Mouse (Mus musculus): ENCODE measurements around the gene Pde4b.

The Pde4b gene

DNA sequence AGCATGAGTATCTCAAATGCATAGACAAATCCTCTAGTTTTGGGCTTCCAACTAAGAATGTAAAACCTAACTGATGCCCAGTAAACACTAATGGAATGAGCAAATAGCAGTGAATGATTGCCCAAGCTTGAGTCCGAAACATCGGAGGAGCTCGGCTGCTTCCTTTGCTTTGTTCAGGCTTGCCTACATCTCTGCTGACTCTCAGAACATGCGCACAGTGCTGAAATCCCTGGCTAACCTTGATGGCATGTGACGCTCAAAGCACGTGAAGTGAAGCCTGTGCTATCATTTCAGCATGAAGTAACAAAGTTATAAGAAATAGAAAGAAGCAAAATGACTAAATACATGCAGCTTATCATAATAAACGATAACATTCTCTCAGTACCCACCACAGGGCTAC lies 425.6 kb downstream of the Pde4b start:
- DNase-seq = no peak

DNA sequence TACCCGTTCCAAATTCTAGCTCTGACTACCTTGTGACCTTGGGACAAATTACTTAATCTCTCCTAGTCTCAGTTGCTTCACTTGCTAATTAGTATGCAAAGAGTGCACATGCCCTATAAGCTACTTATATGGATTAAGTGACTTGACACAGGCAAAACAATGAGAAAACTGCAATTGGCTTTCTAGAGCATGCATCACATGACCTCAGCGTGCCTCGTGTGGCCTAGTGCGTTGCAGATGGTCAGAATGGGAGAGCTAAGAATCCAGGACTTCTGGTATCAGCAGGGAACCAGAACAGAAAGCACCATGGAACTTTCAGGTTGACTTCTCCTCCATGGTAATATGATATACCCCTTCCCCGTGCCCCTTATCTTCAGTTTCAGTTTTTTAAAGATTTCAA lies 426.2 kb downstream of the Pde4b start:
- no peak for DNase-seq

DNA sequence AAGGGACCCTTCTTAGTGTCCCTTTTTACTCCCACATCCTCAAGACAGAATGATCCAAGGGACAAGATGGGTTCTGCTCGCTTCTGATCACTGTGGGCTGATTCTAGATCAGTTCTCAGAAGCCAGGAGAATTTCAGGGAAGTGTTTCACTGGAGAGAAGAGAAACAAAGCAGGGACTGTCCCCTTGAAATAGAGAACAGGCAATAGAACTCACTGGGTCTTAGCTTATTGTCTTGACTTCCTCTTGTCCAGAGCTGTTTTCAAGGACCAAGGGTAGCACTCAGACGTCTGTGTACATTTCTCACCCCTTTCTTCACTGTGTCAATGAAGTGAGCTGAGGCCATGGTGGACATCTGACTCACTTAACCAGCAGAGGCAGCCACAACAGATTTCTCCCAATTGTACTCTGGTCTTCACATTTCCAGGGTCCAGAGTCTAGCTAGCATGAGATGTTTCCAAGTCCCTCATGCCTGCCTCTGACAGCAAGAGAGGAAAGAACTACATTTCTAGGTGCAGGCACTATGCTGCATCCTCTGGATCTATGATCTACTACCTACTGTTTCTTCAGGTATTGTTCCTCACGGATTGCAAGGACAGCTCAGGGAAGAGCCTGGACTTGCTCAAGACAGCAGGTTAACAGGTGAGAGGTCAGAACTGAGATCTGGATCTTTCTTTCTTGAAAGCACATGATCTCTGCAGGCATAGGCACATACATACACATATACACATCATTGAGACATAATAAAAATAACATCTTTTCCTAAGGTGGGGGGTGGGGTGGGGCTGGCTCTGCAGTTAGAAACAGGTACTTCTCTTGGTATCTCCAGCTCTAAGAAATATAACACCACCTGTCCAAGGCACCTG lies 427.9 kb downstream of the Pde4b start:
- DNase-seq = peak in 1 of 2 experiments; percentile 43

DNA sequence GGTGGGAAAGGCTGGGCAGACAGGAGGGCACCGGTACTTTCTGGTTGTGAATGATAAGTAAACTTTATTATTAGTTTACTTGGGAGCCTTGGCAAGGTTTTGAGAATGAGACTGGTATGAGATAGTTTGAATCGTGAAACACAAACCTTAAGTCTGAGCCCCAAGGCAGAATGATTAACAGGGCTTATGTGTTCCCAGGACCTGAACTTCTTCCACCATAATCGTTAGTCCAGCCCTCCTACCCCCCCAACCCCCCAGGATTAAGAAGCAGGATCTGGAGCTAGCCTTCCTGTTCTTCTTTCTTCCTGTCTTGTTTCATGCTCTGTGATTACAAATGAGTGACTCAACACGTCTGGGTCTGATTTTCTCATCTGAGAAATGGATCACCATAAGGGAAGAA lies 429.1 kb downstream of the Pde4b start:
- no peak for DNase-seq

DNA sequence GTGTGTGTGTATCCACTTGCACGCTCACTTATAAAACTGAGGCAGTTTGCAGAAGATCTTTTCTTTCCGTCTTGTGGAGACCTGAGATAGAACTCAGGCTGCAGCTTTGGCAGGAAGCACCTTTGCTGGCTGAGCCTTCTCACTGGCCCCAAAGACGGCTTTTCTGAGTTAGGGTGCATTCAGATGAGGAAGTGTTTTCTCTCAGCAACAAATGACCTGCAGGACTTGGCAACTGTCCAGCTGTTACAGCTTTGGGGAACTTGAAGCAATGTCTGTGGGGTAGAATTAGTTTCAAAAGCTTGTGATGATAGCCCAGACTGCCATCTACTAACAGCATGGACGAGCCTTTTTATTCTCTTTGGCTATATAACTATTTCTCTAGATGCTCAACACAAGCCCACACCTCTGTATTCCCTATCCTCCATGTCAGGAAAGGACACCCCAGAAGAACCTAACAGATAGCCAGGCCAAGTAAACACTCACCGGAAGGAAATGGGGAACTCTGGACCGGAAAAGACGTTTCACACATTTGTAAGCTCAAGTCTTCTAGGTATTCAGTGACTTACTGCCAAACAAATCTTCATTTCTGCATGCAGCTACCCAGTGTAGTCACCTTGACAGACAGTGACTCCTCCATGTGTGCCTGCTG lies 429.8 kb downstream of the Pde4b start:
- peak; percentile 55 to 57 for DNase-seq

DNA sequence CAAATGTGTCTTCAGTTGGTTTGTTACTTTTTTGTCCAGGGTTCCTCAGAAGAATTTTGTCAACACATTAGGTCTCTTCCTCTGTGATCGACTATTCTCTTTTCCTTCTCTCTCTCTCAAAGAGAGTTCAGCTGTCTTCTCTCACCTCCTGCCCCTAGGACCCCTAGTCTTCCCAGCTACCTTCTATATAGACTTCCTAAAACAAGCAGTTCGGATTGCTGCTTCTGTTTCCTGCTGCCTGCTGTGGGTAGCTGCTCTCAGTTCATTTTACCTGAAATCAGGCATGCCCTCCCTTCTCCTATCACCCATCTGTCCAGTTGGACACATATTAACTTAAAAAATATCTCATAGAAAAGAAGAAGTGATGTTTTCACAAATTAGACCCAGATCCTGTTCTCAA lies 430.3 kb downstream of the Pde4b start:
- DNase-seq = no peak

DNA sequence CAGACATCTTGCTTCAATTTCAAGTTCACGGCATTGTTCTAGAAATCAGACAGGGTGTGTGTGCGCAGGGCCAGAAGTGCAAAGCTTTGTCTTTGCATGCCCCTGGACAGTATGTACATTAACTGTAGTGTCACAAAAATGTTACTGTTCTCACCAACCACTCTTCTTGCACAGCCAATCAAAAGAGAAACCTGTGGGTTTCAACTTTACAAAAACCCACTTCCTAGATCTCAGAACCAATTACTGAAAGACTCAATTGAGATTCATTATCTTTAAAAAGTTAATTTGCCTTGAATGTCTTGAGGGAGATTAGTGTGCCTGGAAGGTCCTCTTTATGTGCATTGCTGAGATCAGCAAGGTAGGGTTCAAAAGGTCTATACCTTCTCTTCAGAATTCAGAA lies 431.0 kb downstream of the Pde4b start:
- DNase-seq = no peak

DNA sequence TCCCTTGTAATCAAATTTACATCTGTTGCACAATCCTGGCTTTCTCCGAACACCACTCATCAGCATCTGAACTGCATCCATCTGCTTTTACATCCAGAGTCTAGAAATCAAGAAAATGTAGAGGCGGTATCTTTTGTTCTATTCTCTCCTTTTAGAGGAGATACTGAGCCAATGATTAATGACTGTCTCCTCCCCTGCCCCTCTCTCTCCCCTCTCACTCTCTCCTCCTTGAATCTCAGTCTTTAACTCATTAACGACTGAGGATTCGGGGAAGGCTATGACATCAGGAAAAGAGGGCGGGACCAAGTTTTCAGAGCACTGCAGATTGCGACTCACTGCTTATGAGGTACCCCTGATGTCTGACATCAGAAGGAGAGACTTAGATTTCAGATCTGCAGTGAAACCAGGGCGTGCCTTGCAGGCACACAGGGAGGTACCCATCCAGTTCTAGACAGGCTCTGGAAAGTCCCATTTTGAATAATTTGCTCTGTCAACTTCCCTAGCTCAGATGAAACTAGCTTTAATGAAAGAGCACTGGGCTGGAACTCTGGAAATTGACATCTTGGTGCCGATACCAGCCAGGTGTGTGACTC lies 433.4 kb downstream of the Pde4b start:
- DNase-seq = no peak

DNA sequence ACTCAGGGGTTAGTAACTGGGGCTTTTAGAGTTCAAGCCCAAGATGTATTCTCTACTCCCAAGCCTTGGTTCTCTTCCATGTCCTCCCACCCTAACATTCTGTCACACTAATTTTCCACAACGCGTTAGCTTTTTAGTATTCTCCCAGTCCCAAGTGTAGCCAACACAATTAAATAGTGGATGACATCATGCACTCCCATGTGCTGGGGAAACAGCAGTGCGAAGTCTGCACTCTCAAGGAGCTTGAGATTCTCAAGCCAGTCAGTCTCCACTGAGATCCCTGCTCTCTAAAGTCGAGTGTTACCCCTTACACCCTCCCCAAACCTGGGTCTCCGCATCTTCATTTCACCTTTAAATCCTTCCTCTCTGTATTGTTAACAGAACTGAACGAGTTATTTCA lies 434.1 kb downstream of the Pde4b start:
- DNase-seq = no peak

DNA sequence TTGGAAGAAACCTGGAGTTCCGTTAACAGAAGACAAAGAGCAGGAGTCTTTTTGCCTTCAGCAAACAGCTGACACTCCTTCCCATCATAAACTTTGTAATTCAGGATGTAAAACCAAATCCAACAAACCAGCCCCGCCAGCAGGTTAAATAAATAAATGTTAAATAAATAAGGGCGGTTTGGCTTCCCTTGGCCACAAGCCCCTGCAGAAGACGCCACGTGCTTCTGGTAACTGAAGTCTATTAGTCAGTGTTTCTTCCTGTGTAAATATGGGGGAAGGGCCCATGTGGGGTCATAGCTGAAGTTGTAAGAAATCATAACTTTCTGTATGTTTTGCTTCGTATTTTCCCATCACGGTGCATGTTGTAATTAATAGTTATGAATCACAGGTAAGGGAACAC lies 440.0 kb downstream of the Pde4b start:
- no peak for DNase-seq

DNA sequence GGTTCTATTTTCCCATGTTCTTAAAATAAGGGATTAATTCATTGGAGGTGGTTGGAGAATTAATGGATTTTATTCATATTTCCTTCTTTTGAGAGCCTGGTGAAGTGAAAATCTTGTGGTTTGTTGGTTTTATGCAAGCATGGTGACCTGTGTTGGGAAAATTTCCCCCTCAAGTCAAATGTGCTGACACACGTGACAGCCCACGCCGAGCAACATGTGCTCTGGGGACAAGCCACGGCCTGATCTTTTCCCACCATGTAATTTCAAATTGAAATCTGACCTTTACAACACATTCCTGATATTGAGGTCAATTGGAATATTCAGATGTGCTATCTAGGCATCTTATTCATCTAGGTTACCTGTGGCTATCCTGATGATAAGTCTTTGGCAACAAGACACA lies 443.5 kb downstream of the Pde4b start:
- no peak for DNase-seq

DNA sequence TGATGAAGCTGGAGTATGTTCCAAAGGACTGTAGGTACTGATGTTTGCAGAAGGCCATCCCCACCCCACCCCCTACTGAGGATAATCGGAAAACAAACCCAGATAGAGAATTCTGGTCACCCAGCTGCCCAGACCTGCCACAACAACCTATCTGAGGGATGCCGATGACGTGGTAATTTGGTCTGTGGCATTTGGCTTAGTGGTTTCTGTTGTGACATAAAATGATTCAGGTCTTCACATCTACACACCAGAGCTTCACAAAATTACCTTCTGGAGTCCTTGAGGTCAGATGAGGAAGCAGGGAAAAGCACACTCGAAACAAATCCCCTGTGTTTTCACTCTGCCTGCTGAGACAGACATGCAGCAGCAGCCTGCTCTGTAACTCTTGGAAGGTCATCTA lies 444.4 kb downstream of the Pde4b start:
- no peak for DNase-seq

DNA sequence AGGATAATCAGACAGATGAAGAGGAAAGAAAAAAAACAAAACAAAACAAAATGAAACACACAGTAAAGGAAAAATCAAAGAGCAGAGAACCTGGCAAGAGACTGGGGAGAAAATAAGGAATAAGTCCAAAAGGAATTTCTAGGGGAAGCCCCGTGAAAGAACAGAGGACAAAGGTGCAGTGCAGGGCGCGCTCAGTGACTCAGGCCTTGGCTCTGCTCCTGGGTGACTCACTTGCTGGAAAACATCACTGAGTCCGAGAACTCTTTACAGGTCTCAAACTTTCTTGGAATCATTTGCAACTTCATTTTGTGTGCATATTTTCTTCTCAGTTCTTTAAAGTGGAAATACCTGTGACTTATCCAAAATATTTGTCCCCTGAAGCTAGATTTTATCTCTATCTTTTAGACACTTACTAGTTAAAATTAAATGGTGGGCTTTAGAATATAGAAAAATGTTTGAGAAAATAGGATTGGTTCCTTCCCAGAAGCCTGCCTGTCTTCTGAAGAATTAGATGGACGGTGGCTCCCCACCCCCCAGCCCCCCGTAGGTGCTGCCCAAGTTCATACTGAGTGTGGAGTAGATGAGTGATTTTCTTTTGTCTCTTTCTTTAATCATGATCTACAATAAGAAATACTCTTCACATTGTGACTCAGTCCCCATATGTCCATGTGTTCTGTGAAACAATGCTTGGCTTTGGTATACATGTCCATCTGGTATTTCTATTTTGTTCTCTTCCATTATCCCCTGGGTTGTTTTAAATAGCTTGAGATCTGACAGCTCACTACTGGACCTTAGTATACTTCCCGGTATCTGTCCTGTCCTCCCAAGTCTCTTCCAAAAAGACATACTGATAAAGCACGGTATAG lies 446.1 kb downstream of the Pde4b start:
- DNase-seq = peak; percentile 61 to 77

DNA sequence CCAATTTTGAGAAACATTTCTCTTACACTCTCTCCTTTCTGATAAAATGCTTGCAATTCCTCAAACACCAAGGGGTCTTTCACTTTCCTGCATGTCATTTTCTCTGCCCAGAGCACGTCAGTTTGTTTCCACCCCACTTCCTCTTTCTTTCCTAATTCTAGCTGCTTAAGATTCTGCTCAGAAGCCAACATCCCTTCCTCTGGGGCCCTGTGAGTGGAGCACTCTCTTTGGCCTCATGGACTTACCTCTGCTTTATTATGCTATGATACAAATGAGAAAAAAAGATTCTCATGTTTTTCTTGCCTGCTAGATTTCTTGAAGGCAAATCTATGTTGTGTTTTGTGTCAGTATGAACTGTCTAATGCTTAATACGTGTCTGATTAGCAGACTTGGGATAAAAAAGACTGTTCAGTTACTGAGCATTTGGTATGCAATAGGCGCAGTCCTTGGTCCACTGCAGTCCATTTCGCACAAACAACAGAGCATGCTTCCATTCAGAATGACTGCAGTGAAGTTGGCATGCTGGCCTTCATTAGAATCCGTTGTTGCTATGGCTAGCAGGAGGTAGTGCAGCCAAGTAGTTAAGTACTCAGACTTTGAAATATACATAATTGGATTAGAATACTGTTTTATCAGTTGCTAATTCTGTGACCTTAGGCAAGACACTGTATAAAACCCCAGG lies 446.8 kb downstream of the Pde4b start:
- DNase-seq = no peak

DNA sequence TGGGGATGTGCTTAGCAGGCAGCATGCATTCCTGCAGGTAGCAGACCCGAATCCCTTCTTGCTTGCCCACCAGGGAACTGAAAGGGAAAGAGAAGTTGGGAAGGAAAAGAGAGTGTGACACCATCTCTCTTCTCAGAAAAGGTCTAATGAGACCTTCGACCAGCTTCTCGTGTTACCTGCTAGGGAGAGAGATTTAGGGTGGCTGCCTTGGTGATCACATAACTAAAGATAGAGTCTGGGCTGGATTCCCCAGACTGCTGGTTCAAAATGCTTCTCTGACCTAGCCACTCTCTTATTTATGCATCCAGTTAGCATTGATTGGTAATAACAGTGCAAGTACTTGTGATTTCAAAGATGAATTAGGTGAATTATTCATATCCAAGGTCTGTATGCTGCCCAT lies 448.5 kb downstream of the Pde4b start:
- no peak for DNase-seq

DNA sequence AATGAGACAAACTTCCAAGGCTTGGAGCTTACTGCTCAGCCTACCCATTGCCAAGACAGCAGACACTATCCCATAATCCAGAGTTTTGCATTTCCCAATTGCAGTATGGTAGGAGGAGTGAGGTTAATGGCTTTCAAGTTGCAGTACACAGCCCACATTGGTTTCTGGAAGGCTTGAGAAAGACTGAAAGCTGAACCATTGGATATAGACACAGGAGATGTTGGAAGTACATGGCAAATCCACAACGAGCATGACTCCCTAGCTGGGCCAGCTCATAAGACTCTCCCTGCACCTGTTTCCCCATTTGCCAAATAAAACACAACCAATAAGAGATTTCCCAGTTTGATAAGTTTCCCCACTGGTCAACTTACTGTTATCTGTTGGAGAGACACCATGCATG lies 450.9 kb downstream of the Pde4b start:
- DNase-seq = no peak

DNA sequence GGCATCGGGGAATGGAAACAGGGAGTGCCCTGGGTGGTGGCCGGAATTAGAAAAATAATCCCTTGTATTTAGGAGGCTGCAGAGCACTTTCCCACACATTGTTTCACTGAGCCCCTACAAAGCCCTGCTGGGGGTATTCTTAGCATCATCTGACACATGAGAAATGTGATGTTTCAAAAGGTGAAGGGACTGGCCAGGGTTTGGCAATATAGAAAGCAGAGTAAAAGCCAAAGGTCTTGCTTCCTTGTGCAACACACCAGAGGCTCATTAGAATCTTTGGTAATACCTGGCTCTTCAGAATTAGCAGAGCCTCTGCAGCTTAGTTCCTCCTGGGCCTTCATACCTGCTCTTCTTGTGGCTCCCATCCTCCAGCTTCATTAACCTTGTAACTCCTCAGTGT lies 451.4 kb downstream of the Pde4b start:
- no peak for DNase-seq

DNA sequence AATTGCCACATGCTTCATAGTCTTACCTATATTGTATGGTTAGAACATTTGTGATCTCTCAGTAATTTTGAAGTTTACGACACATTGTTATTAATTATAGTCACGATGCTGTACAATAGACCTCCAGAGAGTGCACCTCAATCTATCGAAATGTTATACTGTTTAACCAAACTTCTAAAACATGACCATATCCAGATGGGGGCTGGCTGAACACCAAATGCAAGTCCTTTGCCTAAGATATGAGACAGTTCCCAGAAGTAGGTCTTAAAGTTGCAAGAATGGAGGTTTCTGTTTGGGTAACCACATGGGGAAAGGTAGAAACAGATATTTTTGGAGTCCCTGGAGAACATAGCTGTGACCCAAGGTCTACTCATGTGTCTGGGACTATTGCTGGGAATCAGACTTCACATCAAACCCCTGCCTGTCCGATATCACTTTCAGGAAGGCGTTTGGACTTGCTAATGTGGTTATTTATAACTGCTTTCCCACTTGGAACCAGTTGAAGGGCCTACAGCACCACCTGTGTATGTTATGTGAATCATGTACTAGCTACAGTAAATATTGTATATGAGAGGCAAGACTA lies 452.3 kb downstream of the Pde4b start:
- DNase-seq = no peak

DNA sequence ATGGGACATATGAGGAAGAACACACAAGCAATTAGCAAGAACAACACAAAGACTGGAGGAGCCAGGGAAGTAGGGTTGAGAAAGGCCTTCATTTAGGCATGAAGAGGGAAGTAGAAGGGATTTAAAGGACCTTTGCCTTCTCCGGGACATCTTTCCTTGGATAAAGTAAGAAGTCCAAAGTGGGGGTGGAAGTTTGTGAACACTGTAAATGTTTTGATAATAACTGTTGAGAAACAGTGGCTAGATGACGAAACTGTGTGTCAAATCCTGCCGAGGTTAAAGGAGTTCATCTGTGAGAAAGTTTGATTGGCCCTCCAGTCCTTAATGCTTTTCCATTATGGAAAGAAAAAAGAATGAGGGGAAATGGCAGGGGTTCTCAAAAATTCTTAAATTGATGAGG lies 455.6 kb downstream of the Pde4b start:
- DNase-seq = no peak

DNA sequence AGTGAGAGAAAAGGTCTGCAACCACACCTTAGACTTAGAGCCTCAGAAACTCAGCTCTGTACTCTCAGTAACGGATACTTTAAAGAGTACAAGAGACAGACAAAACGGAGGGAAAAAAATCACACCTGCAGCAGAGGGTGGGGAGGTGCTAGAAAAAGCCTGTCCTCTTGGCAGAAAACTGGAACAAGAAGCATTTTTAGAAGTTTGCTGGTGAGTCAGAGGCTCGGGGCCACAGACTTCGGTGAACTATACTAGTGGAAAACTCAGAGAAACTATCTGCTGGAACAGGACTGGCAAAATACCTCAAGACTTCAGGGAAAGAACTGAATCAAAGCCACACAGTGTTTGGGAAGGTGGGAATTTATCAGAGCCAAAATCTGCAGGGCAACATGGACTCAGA lies 457.9 kb downstream of the Pde4b start:
- DNase-seq = no peak

DNA sequence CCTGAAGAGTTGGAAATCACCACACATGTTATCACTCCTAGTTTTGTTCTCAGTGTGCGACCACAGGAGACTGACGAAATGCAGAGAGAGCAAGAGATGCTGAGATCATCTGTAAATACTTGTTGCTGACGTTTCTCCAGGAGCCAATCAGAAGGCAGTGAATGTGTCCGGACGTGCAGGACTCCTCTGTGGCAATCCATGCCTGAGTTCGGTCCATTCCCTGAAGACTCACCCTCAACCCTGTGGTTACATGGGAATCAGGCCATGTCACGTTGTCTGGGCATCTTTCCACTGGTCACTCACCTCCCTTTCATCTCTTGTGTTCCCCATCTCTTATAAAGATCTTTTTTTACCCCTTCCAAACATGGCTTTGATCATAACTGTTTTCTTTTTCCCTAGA lies 468.2 kb downstream of the Pde4b start:
- no peak for DNase-seq

DNA sequence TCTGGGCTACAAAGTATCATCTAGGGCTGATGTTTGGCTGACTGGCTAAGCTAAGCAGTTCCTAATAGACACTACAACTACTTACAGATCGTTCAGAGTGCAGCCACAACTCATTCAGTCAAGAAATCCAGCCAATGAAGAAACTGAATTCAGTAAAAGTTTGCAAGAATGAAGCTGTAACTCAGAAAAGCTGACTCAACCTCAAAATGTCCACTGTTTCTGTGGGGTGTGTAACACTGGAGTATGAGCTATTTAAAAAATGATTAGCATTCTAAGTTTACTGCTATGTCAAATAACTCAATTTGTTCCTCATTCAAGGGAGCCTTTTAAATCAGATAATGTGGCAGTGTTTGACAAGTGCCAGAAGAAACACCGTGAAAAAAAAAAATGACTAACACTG lies 469.7 kb downstream of the Pde4b start:
- no peak for DNase-seq
